In the genomic region with DNA sequence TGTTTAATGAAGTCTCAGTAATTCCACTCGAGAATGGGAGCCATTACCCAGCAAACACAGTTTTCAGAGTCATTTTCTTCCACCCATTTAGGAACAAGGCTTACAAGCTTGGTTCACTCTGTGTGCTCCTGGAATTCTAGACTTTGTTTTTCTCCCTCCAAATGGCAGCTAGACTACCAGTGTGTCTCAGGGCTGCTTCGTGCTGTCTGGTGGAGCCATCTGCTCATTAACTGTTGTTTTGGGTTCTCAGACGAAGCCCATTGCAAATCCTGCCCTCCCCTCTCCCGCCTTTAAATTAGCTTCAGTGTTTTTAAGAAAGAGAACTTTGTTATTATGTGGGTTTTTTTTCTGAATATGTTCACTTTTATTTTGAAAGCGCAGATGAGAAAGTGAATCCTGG, we compare ENCODE assay signal across 18 mouse cellular contexts.
DNase-seq lines count a peak whose midpoint lies in the region; ATAC-seq and TF ChIP-seq lines count a peak whose summit lies in the region.
"Had no signal": no experiment of that assay in that cellular context is flagged by ENCODE, and none has a peak within 500 bp of the region (broad histone marks: within the 10 kb centered on the region; RNA-seq: fewer than 3 reads in every experiment).

No protein-coding gene starts in this region.

- H3K4me1 ChIP-seq in forebrain, embryonic 16.5 days (replicated peaks; ENCODE audit: control insufficient read depth, insufficient read depth, low read length) = no peaks in the 10 kb centered on the region
- H3K4me1 ChIP-seq in forebrain, embryonic 12.5 days = no peaks in the 10 kb centered on the region; the same call in 1 of the 2 replicates
- peaks cover 30% of the 10 kb centered on the region for H3K4me1 ChIP-seq in heart, embryonic 16.5 days (ENCODE audit: control insufficient read depth, insufficient read depth, low read length)
- 0 out of 2 replicates have a peak, but pooled peaks cover 6% of the 10 kb centered on the region for H3K4me1 ChIP-seq in lung, embryonic 14.5 days (ENCODE audit: insufficient read depth)

- H3K9ac ChIP-seq in forebrain, embryonic 16.5 days (replicated peaks; ENCODE audit: low read depth, low read length) = no peak overlapping the region
- H3K9ac ChIP-seq in forebrain, embryonic 12.5 days = no peak overlapping the region
- H3K9ac ChIP-seq in heart, embryonic 16.5 days (ENCODE audit: low read length) = no peak overlapping the region
- H3K9ac ChIP-seq in lung, embryonic 14.5 days = no peak overlapping the region
- H3K9ac ChIP-seq: liver, postnatal 0 days; midbrain, embryonic 13.5 days had no signal

- H3K4me2 ChIP-seq in forebrain, embryonic 16.5 days (ENCODE audit: low read length) = no peak overlapping the region
- no peak overlapping the region for H3K4me2 ChIP-seq in forebrain, embryonic 12.5 days
- H3K4me2 ChIP-seq in heart, embryonic 16.5 days (ENCODE audit: low read depth, low read length) = no peak overlapping the region
- H3K4me2 ChIP-seq in lung, embryonic 14.5 days = no peak overlapping the region
- H3K4me2 ChIP-seq: midbrain, embryonic 13.5 days had no signal

- peak; percentile 87 for ATAC-seq in forebrain, embryonic 16.5 days
- no peak for ATAC-seq in forebrain, embryonic 12.5 days (ENCODE audit: low FRiP score)
- ATAC-seq in heart, embryonic 16.5 days (replicated peaks; ENCODE audit: extremely low read depth, insufficient read depth, low FRiP score) = no peak
- no peak for ATAC-seq in lung, embryonic 14.5 days (ENCODE audit: insufficient read depth)
- ATAC-seq: hindbrain, postnatal 0 days; liver, postnatal 0 days; midbrain, embryonic 13.5 days had no signal

- DNase-seq in heart, postnatal 4 days = no peak
- no peak for DNase-seq in lung, embryonic 14.5 days
- DNase-seq in lung, adult 18-20 months = no peak
- no peak for DNase-seq in right cerebral cortex, postnatal 36 days (ENCODE audit: low spot score in 2 of 2)
- DNase-seq: cerebellum, adult 18-20 months; cerebellum, postnatal 36 days; kidney, adult 11 months; kidney, postnatal 25 days; liver, postnatal 0 days; retina, postnatal 1 day; thymus, postnatal 36 days had no signal

- no peaks in the 10 kb centered on the region for H3K27me3 ChIP-seq in forebrain, embryonic 16.5 days (replicated peaks; ENCODE audit: control insufficient read depth, insufficient read depth, low read length)
- no peaks in the 10 kb centered on the region for H3K27me3 ChIP-seq in forebrain, embryonic 12.5 days
- H3K27me3 ChIP-seq in heart, embryonic 16.5 days (ENCODE audit: control insufficient read depth, insufficient read depth, low read length) = no peaks in the 10 kb centered on the region
- no peaks in the 10 kb centered on the region for H3K27me3 ChIP-seq in lung, embryonic 14.5 days (ENCODE audit: insufficient read depth, low read length)
- H3K27me3 ChIP-seq: CH12.LX; midbrain, embryonic 13.5 days had no signal

- no peaks in the 10 kb centered on the region for H3K9me3 ChIP-seq in forebrain, embryonic 16.5 days (ENCODE audit: control insufficient read depth, low read length)
- no peaks in the 10 kb centered on the region for H3K9me3 ChIP-seq in forebrain, embryonic 12.5 days
- H3K9me3 ChIP-seq in heart, embryonic 16.5 days (replicated peaks; ENCODE audit: control insufficient read depth, low read length) = no peaks in the 10 kb centered on the region
- H3K9me3 ChIP-seq in lung, embryonic 14.5 days (ENCODE audit: low read depth, low read length) = no peaks in the 10 kb centered on the region
- H3K9me3 ChIP-seq: midbrain, embryonic 13.5 days had no signal

- H3K27ac ChIP-seq in forebrain, embryonic 16.5 days (ENCODE audit: low read length) = no peak overlapping the region
- H3K27ac ChIP-seq in forebrain, embryonic 12.5 days = no peak overlapping the region
- H3K27ac ChIP-seq in heart, embryonic 16.5 days (ENCODE audit: low read length) = peak overlapping the region; percentile 57
- H3K27ac ChIP-seq in lung, embryonic 14.5 days (ENCODE audit: low read depth) = peak overlapping the region; percentile 34; the same call in 1 of the 2 replicates
- H3K27ac ChIP-seq: hindbrain, postnatal 0 days; midbrain, embryonic 13.5 days had no signal

- H3K4me3 ChIP-seq in forebrain, embryonic 16.5 days (replicated peaks; ENCODE audit: low read length) = no peak overlapping the region
- no peak overlapping the region for H3K4me3 ChIP-seq in forebrain, embryonic 12.5 days (replicated peaks)
- H3K4me3 ChIP-seq in heart, embryonic 16.5 days (ENCODE audit: low read length) = no peak overlapping the region
- no peak overlapping the region for H3K4me3 ChIP-seq in lung, embryonic 14.5 days (ENCODE audit: low read depth, low read length)
- H3K4me3 ChIP-seq: midbrain, embryonic 13.5 days; myocyte had no signal

- TF ChIP-seq CTCF in lung, embryonic 14.5 days (IDR thresholded peaks at IDR 0.05; ENCODE audit: low read depth) = no peak

- WGBS in forebrain, embryonic 16.5 days = 30% methylated on average over 5 of the region's 5 CpGs
- WGBS in forebrain, embryonic 12.5 days = 55% methylated on average over 5 of the region's 5 CpGs
- WGBS in heart, embryonic 16.5 days = 80% methylated on average over 5 of the region's 5 CpGs
- WGBS in lung, embryonic 14.5 days = 86% methylated on average over 5 of the region's 5 CpGs

- no peaks in the 10 kb centered on the region for H3K36me3 ChIP-seq in forebrain, embryonic 16.5 days (ENCODE audit: control insufficient read depth, insufficient read depth)
- no peaks in the 10 kb centered on the region for H3K36me3 ChIP-seq in forebrain, embryonic 12.5 days (replicated peaks)
- no peaks in the 10 kb centered on the region for H3K36me3 ChIP-seq in heart, embryonic 16.5 days (ENCODE audit: control insufficient read depth, insufficient read depth)
- H3K36me3 ChIP-seq in lung, embryonic 14.5 days (ENCODE audit: insufficient read depth) = no peaks in the 10 kb centered on the region; the same call in 1 of the 2 replicates
- H3K36me3 ChIP-seq: midbrain, embryonic 13.5 days had no signal

Comparison
In these comparisons a context has a peak if more than half of its experiments do, and no peak if none do; other contexts are left out.
1. H3K27ac ChIP-seq: peak in heart, embryonic 16.5 days (single experiment) and lung, embryonic 14.5 days (single experiment); none in forebrain, embryonic 16.5 days (single experiment) and forebrain, embryonic 12.5 days (single experiment).